Mouse (Mus musculus) myocyte (in vitro differentiated cells): ENCODE measurements at regions not wholly inside any gene's neighbourhood (a gene's known extent, or its start where the extent isn't known, plus 50 kb on each side); places are given as distances from the start of the nearest gene placed in this dataset.

Source experiments
- H3K27me3 ChIP-seq: one replicate; pipeline ENCODE4 v1.6.1; 2011; ENCODE audit not compliant: control insufficient read depth, insufficient read depth, insufficient read length
- H3K36me3 ChIP-seq: one replicate; pipeline ENCODE4 v1.6.1; 2011; ENCODE audit not compliant: control insufficient read depth, insufficient read depth
- H3K4me2 ChIP-seq: one replicate; pipeline ENCODE4 v1.6.1; 2011; ENCODE audit warnings: low read depth, control low read depth
- H3K4me3 ChIP-seq: one replicate; pipeline ENCODE4 v1.5.1; 2011; ENCODE audit warnings: mild to moderate bottlenecking, control low read depth, moderate library complexity
- H3K79me2 ChIP-seq: one replicate; pipeline ENCODE4 v1.6.1; 2011; ENCODE audit not compliant: control insufficient read depth, insufficient read depth
- H3ac ChIP-seq: one replicate; pipeline ENCODE4 v1.6.1; 2011; ENCODE audit not compliant: control insufficient read depth, insufficient read length
- CEBPB ChIP-seq: IDR thresholded peaks from 2 replicates; pipeline ENCODE4 v1.6.1; 2011; ENCODE audit warnings: mild to moderate bottlenecking, moderate library complexity; ENCODE audit not compliant: poor library complexity, insufficient read depth, severe bottlenecking
- E2F4 ChIP-seq: IDR thresholded peaks from one replicate; pipeline ENCODE4 v1.6.1; 2011; ENCODE audit warnings: mild to moderate bottlenecking, control low read depth, moderate library complexity; ENCODE audit not compliant: insufficient read depth
- MAX ChIP-seq: IDR thresholded peaks from one replicate; pipeline ENCODE4 v1.6.1; 2011; ENCODE audit warnings: low read depth, mild to moderate bottlenecking, control low read depth
- MYOD1 ChIP-seq, 3 experiments: IDR thresholded peaks; one replicate each; pipeline ENCODE4 v1.6.1; 2011; ENCODE audit warnings: control low read depth in 2 of 3, low read depth in 2 of 3, mild to moderate bottlenecking in 2 of 3, moderate library complexity in 1 of 3; ENCODE audit not compliant: insufficient read length in 2 of 3, control insufficient read depth in 1 of 3
- MYOG ChIP-seq, 3 experiments: IDR thresholded peaks; one replicate each; pipeline ENCODE4 v1.6.1; 2011; ENCODE audit warnings: control low read depth in 2 of 3, low read depth in 2 of 3, mild to moderate bottlenecking in 2 of 3; ENCODE audit not compliant: insufficient read length in 2 of 3, control insufficient read depth in 1 of 3, insufficient read depth in 1 of 3
- POLR2A ChIP-seq: IDR thresholded peaks from one replicate; pipeline ENCODE4 v1.6.1; 2011; ENCODE audit warnings: low read depth, mild to moderate bottlenecking, control low read depth, moderate library complexity; ENCODE audit not compliant: insufficient read length
- POLR2AphosphoS2 ChIP-seq: IDR thresholded peaks from one replicate; pipeline ENCODE4 v1.6.1; 2011; ENCODE audit warnings: low read depth, control low read depth; ENCODE audit not compliant: insufficient read length
- REST ChIP-seq: IDR thresholded peaks from one replicate; pipeline ENCODE4 v1.6.1; 2011; ENCODE audit warnings: mild to moderate bottlenecking, control low read depth, moderate library complexity; ENCODE audit not compliant: insufficient read depth, insufficient read length
- SRF ChIP-seq: IDR thresholded peaks from one replicate; pipeline ENCODE4 v1.6.1; 2011; ENCODE audit warnings: low read depth; ENCODE audit not compliant: control insufficient read depth, insufficient read length
- TCF12 ChIP-seq: IDR thresholded peaks from one replicate; pipeline ENCODE4 v1.6.1; 2011; ENCODE audit warnings: mild to moderate bottlenecking, control low read depth; ENCODE audit not compliant: poor library complexity, insufficient read depth, severe bottlenecking
- TCF3 ChIP-seq: IDR thresholded peaks from one replicate; pipeline ENCODE4 v1.6.1; 2011; ENCODE audit warnings: low read depth, control low read depth; ENCODE audit not compliant: insufficient read length
- USF1 ChIP-seq: IDR thresholded peaks from one replicate; pipeline ENCODE4 v1.6.1; 2011; ENCODE audit warnings: low read depth, mild to moderate bottlenecking, control low read depth, moderate library complexity

DNA sequence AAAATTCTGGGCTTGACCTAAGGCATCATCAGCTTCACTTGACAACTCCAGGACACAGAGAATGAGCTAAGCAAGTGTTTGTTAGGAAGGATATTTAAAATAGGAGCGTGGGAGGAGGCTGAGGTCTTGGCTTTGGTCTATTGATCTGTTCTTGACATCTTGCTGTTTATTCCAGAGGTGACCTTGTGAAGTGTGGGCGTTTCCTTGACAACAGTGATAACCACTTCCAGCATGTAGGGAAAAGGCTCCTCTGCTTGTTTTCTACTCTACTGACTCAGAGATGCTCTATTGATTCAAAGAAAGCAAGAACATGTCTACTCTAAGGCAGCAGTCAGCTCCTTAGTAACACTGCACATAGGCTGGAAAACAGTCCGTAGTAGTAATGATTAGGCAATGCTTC is 392.6 kb downstream of the Basp1 start:
- no peaks in the 10 kb centered on the region for H3K27me3 ChIP-seq
- TF ChIP-seq TCF12 (no peak), E2F4 (no peak), MAX (no peak), TCF3 (no peak), REST (no peak), POLR2AphosphoS2 (no peak), SRF (no peak), POLR2A (no peak), CEBPB (no peak), USF1 (no peak), MYOD1 (IDR thresholded peaks at IDR 0.05; ENCODE audit: control insufficient read depth in 1 of 3, insufficient read length in 2 of 3, low read depth in 2 of 3) (no peak), MYOG (IDR thresholded peaks at IDR 0.05; ENCODE audit: control insufficient read depth in 1 of 3, insufficient read depth in 1 of 3, insufficient read length in 2 of 3, low read depth in 2 of 3) (no peak)
- no peaks in the 10 kb centered on the region for H3K79me2 ChIP-seq
- no peak overlapping the region for H3ac ChIP-seq
- H3K4me3 ChIP-seq: no peak overlapping the region
- no peak overlapping the region for H3K4me2 ChIP-seq
- no peaks in the 10 kb centered on the region for H3K36me3 ChIP-seq

DNA sequence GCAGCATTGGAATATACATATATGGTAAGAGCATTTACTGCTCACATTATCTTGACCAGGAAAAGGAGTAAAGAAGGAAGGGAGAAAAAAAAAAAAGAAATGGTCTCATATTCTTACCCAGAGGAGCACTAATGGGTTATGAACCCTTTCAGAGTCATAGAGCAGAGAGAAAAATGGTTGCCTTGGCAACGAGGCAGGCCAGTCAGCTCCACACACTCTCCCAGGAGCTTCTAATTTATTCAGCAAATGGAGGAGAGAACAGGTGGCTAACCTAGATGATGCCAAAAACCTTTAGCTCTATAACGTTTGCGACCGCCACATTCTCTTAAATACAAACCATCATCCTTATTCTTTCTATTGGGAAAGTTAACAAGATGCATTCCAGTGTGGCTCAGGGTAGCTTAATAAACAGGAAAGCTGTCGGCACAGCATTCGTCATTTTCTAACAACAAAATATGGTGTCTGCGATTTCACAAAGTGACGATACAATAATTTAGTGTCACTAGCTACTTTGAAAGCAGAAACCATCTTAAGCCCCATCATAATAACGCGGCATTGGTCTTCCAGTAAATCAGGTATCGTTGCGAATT is 394.1 kb downstream of the Basp1 start:
- no peak overlapping the region for H3K4me3 ChIP-seq
- no peak overlapping the region for H3K4me2 ChIP-seq
- TF ChIP-seq MYOG (IDR thresholded peaks at IDR 0.05; ENCODE audit: control insufficient read depth in 1 of 3, insufficient read depth in 1 of 3, insufficient read length in 2 of 3, low read depth in 2 of 3) (no peak), MAX (no peak)
- H3K36me3 ChIP-seq: no peaks in the 10 kb centered on the region
- H3ac ChIP-seq: no peak overlapping the region
- no peaks in the 10 kb centered on the region for H3K79me2 ChIP-seq
- H3K27me3 ChIP-seq: no peaks in the 10 kb centered on the region

DNA sequence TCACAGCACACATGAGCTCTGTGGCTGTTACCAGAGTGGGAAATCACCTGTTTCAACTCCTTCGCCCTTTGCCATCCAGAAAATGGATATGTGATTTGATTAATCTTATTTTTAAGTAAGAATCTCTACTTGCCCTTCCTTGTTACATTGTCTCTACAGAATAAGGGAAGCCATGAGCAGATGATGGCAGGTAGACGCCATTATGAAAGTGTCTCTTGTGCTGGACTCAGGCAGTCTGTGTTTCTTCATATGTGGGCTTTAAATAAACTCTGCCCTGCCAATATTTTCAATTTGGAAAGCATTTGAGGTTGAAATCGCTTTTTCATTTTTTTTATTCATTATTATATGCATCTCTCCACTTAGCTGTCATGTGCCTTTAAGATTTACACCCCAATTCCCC is 394.6 kb downstream of the Basp1 start:
- H3K4me3 ChIP-seq: no peak overlapping the region
- H3K4me2 ChIP-seq: no peak overlapping the region
- TF ChIP-seq POLR2AphosphoS2 (no peak), SRF (no peak), TCF12 (no peak), REST (no peak), TCF3 (no peak), MAX (no peak), E2F4 (no peak), MYOD1 (IDR thresholded peaks at IDR 0.05; ENCODE audit: control insufficient read depth in 1 of 3, insufficient read length in 2 of 3, low read depth in 2 of 3) (no peak), POLR2A (no peak), CEBPB (no peak), USF1 (no peak), MYOG (IDR thresholded peaks at IDR 0.05; ENCODE audit: control insufficient read depth in 1 of 3, insufficient read depth in 1 of 3, insufficient read length in 2 of 3, low read depth in 2 of 3) (no peak)
- no peaks in the 10 kb centered on the region for H3K79me2 ChIP-seq
- no peaks in the 10 kb centered on the region for H3K27me3 ChIP-seq
- no peaks in the 10 kb centered on the region for H3K36me3 ChIP-seq
- H3ac ChIP-seq: no peak overlapping the region

DNA sequence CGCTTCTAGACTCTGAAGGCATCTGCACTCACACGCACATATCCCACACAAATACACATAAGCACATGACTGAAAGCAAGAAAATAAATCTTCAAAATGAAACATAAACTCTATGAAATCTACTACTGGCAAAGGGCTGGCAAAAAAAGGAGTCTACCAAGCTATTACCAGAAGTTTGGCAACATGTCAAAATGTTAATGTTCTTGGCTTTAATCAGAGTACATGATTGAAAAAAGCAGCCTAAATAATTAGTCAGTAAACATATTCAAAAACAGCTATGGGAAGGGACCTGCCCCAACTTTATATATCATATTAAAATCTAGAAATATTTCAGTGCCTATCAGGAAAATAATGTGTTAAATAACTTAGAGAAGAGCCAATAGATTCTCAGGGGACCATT is 405.8 kb downstream of the Basp1 start:
- no peak overlapping the region for H3ac ChIP-seq
- no peak overlapping the region for H3K4me3 ChIP-seq
- H3K36me3 ChIP-seq: no peaks in the 10 kb centered on the region
- TF ChIP-seq SRF (no peak), E2F4 (no peak)
- H3K4me2 ChIP-seq: no peak overlapping the region
- H3K79me2 ChIP-seq: no peaks in the 10 kb centered on the region
- no peaks in the 10 kb centered on the region for H3K27me3 ChIP-seq

DNA sequence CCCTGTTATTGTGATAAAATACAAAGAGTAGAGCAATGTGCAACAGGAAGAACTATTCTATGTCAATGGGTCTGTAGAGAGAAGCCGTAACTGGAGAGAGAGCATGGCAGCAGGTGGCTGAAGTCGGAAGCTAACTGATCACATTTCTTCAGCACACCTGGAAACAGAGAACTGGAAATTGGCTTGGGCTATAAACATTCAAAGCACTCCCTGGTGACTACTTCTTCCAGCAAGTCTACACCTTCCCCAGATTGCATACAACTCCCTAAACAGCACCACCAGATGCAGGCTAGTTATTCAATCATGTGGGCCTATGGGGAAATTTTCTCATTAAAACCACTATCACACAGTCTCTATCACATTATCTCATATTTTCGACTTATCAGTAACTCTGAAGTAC is 413.4 kb downstream of the Basp1 start:
- TF ChIP-seq TCF12 (no peak), TCF3 (no peak)
- Histone ChIP-seq H3K4me2 (no peak overlapping the region), H3K36me3 (no peaks in the 10 kb centered on the region), H3K79me2 (no peaks in the 10 kb centered on the region), H3K4me3 (no peak overlapping the region), H3ac (no peak overlapping the region), H3K27me3 (no peaks in the 10 kb centered on the region)

DNA sequence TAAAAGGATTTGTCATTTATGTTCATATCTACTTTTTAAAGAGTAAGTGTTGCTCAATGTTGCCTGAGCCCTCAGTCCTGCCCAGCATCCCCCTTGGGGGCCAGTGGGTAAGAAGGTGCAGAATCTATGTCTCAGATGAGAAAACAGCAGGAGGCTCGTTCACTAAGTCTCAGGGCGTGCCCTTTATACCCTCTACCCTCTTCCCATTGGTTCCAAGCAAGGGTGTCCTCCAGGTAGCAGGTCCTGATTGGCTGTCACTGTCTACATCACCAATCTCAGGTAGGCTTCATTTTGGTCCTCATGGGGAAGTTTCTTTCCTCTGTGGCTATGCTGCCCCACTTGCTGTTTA is 420.3 kb downstream of the Basp1 start:
- H3K27me3 ChIP-seq: peaks cover 9% of the 10 kb centered on the region
- H3ac ChIP-seq: no peak overlapping the region
- no peak overlapping the region for H3K4me2 ChIP-seq
- no peak overlapping the region for H3K4me3 ChIP-seq
- H3K36me3 ChIP-seq: no peaks in the 10 kb centered on the region
- TF ChIP-seq USF1: no peak
- no peak for TF ChIP-seq MYOG (IDR thresholded peaks at IDR 0.05; ENCODE audit: control insufficient read depth in 1 of 3, insufficient read depth in 1 of 3, insufficient read length in 2 of 3, low read depth in 2 of 3)
- no peak for TF ChIP-seq E2F4
- no peak for TF ChIP-seq CEBPB
- no peak for TF ChIP-seq TCF12
- TF ChIP-seq MAX: no peak
- no peak for TF ChIP-seq REST
- TF ChIP-seq POLR2A: no peak
- TF ChIP-seq POLR2AphosphoS2: no peak
- no peaks in the 10 kb centered on the region for H3K79me2 ChIP-seq
